Mouse (Mus musculus) limb, embryonic 11.5 days (tissue): Measurements from ENCODE around the gene Foxn3. TPM values are rescaled to one million over a fixed set of nuclear protein-coding genes. Genes with fewer than 3 reads are reported as not detected.
A peak's percentile ranks its signal among the peaks of the same experiment; 100 is the strongest.

Source experiments
- ATAC-seq: fragments of 200-750 bp; cut with Nextera tagmentation; 2 replicates; pipeline ENCODE4 v1.8.0; 2017; ENCODE audit warnings: low read depth; ENCODE audit not compliant: insufficient number of reproducible peaks, low FRiP score, low TSS enrichment
- DNase-seq: peaks from one replicate; pipeline ENCODE4 v3.0.0-alpha.2; 2015; ENCODE audit warnings: low spot score
- H3K27ac ChIP-seq: fragments of 300-500 bp; sonication (generic); replicated peaks from 2 replicates; pipeline ENCODE4 v1.5.1; 2014; ENCODE audit warnings: low read depth, mild to moderate bottlenecking, low read length
- H3K27me3 ChIP-seq: fragments of 300-500 bp; sonication (generic); 2 replicates; pipeline ENCODE4 v1.6.1; 2014; ENCODE audit warnings: mild to moderate bottlenecking, low read length, mixed read lengths; ENCODE audit not compliant: control insufficient read depth, insufficient read depth
- H3K36me3 ChIP-seq: fragments of 300-500 bp; sonication (generic); 2 replicates; pipeline ENCODE4 v1.6.1; 2014; ENCODE audit warnings: mild to moderate bottlenecking, low read length, moderate library complexity, mixed read lengths; ENCODE audit not compliant: control insufficient read depth, insufficient read depth
- H3K4me1 ChIP-seq: fragments of 300-500 bp; sonication (generic); 2 replicates; pipeline ENCODE4 v1.6.1; 2014; ENCODE audit warnings: low read length, mixed read lengths; ENCODE audit not compliant: control insufficient read depth, insufficient read depth
- H3K4me2 ChIP-seq: fragments of 300-500 bp; sonication (generic); 2 replicates; pipeline ENCODE4 v1.6.1; 2014; ENCODE audit warnings: low read depth, mild to moderate bottlenecking, moderate library complexity; ENCODE audit not compliant: severe bottlenecking
- H3K4me3 ChIP-seq: fragments of 300-500 bp; sonication (generic); 2 replicates; pipeline ENCODE4 v1.5.1; 2014; ENCODE audit warnings: low read depth, low read length
- H3K9ac ChIP-seq: fragments of 300-500 bp; sonication (generic); 2 replicates; pipeline ENCODE4 v1.6.1; 2014; ENCODE audit warnings: mild to moderate bottlenecking, low read length
- H3K9me3 ChIP-seq: fragments of 300-500 bp; sonication (generic); 2 replicates; pipeline ENCODE4 v1.6.1; 2016; ENCODE audit warnings: low read length; ENCODE audit not compliant: control insufficient read depth
- WGBS: fragments of 180-500 bp; shearing (Covaris S2); extraction: QIAGEN DNeasy Blood & Tissue Kit; methylation state at CpG from one replicate; pipeline ENCODE4 v1.1.7; 2014; 5-methylcytosine and 5-hydroxymethylcytosine counted together
- polyA plus RNA-seq: library from polyadenylated mRNA; unstranded; fragments of >200 nt; fragmentation: Nextera tagmentation; extraction: Ambion mirVana; gene quantifications from 2 replicates; pipeline ENCODE4 v1.2.1, GENCODE M21; 2014

The Foxn3 gene
- 95.2 and 95.6 TPM in 2 replicates for polyA plus RNA-seq

DNA sequence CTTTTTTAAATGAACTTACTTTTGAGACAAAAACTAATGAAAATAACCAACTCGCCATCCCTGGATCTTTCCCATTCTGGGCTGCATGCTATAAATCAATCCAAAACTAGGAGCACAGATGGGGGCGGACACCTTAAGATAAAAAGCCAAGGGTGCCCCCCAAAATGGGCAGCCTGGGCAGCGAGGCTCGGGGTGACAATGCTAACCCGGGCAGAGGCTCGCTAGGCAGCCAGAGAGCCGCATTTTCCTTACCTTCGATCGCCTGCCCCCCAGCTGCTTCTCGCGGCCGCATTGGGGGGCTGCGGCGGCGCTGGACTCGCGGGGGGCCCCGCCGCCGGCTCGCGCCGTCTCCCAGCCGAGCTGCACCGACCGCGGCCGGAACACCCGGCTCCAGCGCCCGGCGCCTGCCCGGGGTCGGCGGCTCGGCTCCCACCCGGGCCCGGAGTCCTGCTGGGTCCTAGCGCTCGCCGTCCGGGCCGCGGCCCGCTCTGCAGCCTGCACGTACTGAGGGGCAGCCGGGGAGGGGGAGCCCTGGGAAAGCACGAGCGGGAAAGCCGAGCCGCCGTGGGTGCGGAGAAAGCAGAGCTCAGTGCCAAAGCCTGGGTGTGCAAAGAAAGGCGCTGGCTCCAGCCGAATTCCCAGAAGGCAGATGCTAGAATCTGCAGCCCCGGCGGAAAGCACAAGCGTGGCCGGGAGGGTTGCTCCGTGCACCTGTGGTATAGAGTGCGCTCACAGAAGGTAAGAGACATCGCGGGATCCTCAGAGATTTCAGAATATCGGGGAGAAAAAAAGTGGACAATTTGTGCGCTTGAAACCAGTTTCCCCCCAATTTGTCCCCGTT lies at the start of gene Foxn3:
Foxn3 (minus strand) TSS at position 364 of the 841 bp plus-strand sequence.
- H3K27ac ChIP-seq: peak within 1 kb of the TSS; percentile 66
- peak; percentile 89 for DNase-seq
- WGBS: under 1% methylated on average over 66 of the region's 66 CpGs
- no peaks in the 10 kb centered on the region for H3K27me3 ChIP-seq
- peak within 1 kb of the TSS; percentile 82 for H3K9ac ChIP-seq
- peak; percentile 72 for ATAC-seq
- H3K36me3 ChIP-seq: no peaks in the 10 kb centered on the region
- H3K4me1 ChIP-seq: peaks cover 14% of the 10 kb centered on the region
- no peaks in the 10 kb centered on the region for H3K9me3 ChIP-seq
- H3K4me3 ChIP-seq: peak within 1 kb of the TSS; percentile 64
- H3K4me2 ChIP-seq: peak within 1 kb of the TSS; percentile 63

DNA sequence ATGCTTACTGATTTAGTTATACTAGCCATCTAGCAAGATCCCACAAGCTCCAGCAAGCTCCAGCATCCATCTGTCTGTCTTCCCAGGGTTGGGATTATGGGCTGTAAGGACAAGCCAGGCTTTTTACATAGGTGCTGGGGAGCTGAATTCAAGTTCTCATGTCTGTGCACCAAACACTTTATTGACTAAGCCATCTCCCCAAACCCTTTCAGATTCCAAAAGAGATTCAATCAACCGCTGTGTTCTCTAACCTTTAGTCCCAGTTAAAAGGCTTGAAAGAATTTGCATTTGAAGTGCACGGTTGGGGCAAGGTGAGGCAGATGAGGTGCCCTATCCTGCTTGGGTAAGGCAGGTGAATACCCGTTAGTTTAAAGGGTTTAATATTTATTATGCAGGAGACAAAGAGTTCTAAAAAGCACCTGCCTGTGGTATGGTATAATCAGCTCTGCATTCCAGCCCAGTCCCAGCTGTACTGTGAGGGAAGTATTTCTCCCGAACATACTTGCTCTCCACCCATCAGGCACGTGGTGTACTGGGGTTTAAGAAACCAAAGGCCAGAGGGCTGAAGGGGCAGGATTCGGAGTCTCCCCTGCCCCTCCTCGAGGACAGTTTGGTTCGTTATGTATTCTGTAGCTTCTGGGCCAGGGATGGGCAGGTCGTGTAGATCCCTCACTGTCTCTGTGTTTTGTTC lies 48.9 kb upstream of the Foxn3 start:
- DNase-seq (no peak), ATAC-seq (no peak)
- Histone ChIP-seq H3K9me3 (no peaks in the 10 kb centered on the region), H3K27me3 (no peaks in the 10 kb centered on the region), H3K4me3 (no peak overlapping the region), H3K4me1 (no peaks in the 10 kb centered on the region), H3K27ac (no peak overlapping the region), H3K9ac (no peak overlapping the region), H3K36me3 (no peaks in the 10 kb centered on the region), H3K4me2 (no peak overlapping the region)
- WGBS: 62% methylated on average over 9 of the region's 9 CpGs

DNA sequence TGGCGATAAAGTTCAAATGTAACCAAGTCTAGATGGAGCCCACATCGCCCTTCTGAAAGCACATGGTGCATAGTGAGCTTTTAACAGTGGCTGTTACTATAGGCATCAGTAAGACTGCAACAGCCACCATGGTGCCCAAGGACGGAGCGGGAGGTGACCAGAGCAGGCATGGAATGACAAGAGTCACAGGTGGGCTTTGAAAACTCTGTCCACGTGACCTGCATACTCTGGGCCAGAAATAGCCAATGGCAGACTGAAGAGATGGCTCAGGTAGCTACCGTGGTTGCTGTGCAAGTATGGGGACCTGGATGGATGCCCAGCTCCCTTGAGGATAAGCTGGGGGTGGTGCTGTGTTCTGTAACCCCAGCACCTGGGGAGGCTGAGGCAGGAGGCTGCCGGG lies 47.5 kb upstream of the Foxn3 start:
- Histone ChIP-seq H3K36me3 (no peaks in the 10 kb centered on the region), H3K4me2 (no peak overlapping the region), H3K27me3 (no peaks in the 10 kb centered on the region), H3K4me1 (no peaks in the 10 kb centered on the region), H3K9me3 (no peaks in the 10 kb centered on the region), H3K27ac (no peak overlapping the region), H3K9ac (no peak overlapping the region), H3K4me3 (no peak overlapping the region)
- ATAC-seq (no peak), DNase-seq (no peak)
- WGBS: 91% methylated on average over 7 of the region's 7 CpGs

DNA sequence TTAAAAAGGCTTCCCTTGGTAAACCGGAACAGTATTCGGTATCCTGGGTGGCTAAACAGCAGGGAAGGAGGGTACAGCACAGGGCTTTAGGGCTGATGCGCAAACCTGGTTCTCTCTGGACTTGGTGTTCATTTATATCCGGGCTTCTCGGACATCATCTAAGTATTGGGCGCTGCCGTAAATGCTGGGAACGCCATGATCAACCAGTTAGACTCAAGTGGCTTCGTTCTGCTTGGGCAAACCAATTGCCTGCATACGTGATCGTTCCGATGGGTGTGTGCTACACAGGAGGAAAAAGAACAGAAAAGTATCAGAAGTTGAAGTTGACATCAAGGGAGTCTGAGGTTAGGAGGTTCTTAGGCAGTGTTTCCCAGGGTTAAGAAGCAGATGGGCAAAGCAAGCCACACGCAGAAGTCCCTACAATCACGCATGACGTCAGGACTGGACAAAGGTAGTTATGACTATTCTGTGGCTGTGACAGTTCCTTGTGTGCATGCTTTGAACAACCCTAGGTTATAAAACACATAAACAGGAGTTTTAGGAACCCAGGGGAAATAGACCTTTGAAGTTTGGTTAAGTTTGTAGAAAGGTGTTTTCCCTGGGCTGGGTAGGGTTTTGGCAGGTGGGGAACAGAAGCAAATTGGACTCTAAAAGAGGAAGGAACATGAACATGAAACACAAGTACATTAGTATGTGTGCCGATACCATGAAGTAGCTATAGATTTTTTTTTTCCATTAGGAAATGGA lies 46.9 kb upstream of the Foxn3 start:
- Histone ChIP-seq H3K4me1 (no peaks in the 10 kb centered on the region), H3K27ac (no peak overlapping the region), H3K36me3 (no peaks in the 10 kb centered on the region), H3K9me3 (no peaks in the 10 kb centered on the region), H3K4me2 (no peak overlapping the region), H3K9ac (no peak overlapping the region), H3K4me3 (no peak overlapping the region), H3K27me3 (no peaks in the 10 kb centered on the region)
- WGBS: 94% methylated on average over 16 of the region's 16 CpGs
- ATAC-seq (no peak), DNase-seq (no peak)

DNA sequence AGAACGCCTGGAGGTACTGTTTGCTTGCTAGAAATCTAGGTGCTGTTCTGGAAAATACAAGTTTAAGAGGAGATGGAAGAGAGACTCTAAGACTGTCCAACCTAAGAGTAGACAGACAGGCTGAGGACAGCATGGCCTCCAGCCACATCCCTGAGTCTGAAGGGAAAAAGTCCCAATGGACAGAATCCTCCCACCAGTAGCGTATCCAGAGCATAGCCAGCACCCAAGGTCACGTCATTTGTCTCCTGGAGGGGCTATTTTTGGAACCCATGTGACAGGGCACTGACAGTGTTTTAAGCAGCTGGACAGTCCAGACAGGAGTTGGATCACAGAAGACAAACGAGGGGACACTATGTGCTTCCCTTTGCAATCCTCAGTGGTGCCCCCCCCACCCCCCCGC lies 46.3 kb upstream of the Foxn3 start:
- Histone ChIP-seq H3K4me2 (no peak overlapping the region), H3K27me3 (no peaks in the 10 kb centered on the region), H3K9me3 (no peaks in the 10 kb centered on the region), H3K9ac (no peak overlapping the region), H3K4me1 (no peaks in the 10 kb centered on the region), H3K27ac (no peak overlapping the region), H3K4me3 (no peak overlapping the region), H3K36me3 (no peaks in the 10 kb centered on the region)
- 89% methylated on average over 5 of the region's 5 CpGs for WGBS
- no peak for DNase-seq
- ATAC-seq: no peak

DNA sequence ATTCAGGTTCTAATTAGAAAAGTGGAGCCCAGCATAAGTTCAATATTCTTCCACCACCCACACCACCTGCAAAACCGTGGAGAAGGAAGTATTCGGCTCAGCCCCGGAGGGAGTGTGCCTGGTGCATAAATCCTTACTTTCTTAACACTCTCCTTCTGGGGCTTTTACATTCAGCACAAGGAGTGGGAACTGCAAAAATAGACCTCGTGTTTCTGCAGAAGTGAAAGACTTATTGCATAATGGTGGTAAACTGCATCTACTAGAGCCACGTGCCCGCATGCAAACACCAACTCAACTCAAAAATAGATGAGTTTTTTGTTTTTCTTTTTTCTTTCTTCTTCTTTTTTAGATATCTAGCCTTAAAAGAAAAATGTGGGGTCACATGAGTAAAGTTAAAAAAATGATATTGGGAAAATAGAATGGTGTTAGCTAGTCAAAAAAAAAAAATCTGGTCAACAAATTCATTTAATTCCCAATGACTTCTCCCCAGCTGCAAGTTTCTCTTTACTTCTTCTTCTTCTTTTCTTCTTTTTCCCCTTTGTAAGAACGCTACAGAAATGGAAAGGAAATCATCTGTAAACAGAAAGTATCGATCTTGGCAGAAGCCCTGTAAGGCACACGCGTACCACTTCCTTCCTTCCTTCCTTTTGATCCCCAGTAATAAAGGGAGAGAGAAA lies 45.0 kb upstream of the Foxn3 start:
- Histone ChIP-seq H3K27me3 (no peaks in the 10 kb centered on the region), H3K27ac (no peak overlapping the region), H3K4me2 (no peak overlapping the region), H3K9me3 (no peaks in the 10 kb centered on the region), H3K36me3 (no peaks in the 10 kb centered on the region), H3K4me3 (no peak overlapping the region), H3K9ac (no peak overlapping the region), H3K4me1 (peaks cover 5% of the 10 kb centered on the region)
- WGBS: 76% methylated on average over 10 of the region's 10 CpGs
- no peak for DNase-seq
- no peak for ATAC-seq

DNA sequence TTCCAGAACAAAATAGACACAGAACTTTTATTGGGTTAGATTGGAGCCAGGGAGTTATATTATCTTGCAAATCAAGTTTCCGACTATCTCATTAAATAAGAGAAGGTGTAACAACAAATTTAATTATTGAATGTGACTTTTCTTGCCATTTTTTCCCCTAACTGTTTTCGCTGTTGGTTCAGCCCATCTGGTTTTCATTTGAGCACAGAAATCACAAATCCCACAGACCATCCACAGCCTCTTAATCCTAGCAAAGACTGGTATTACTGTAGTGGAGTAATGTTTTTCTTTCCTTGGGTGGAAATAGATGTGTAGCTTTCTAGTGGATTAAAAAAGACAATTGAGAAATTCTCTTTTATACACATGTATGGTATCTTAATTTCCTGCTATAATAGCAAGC lies 40.0 kb upstream of the Foxn3 start:
- DNase-seq (no peak), ATAC-seq (no peak)
- Histone ChIP-seq H3K9me3 (no peaks in the 10 kb centered on the region), H3K27me3 (no peaks in the 10 kb centered on the region), H3K4me3 (no peak overlapping the region), H3K4me1 (peaks cover 9% of the 10 kb centered on the region), H3K4me2 (no peak overlapping the region), H3K36me3 (no peaks in the 10 kb centered on the region), H3K27ac (no peak overlapping the region), H3K9ac (no peak overlapping the region)
- 17% methylated on average over 2 of the region's 2 CpGs for WGBS

DNA sequence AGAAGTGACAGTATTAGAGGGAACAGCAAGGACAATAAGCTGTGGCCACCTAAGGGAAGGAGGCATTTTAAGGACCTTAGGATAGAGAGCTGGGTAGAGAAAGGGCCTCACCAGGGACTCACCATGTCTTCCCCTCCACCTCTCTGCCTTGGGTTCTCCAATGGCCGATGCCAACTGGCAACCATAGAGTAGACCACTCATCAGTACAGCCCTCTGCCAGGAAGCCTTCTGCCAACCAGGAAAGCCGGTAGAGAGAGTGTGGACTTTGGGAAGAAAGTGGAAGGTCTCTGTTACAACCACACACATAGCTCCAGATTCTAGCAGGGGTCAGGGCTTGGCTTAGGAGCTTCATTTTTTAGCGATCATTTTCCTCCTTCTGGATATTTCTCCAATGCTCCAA lies 38.5 kb upstream of the Foxn3 start:
- no peaks in the 10 kb centered on the region for H3K9me3 ChIP-seq
- H3K36me3 ChIP-seq: no peaks in the 10 kb centered on the region
- H3K4me3 ChIP-seq: no peak overlapping the region
- H3K9ac ChIP-seq: no peak overlapping the region
- H3K4me2 ChIP-seq: no peak overlapping the region
- no peak for ATAC-seq
- no peak overlapping the region for H3K27ac ChIP-seq
- peaks cover 9% of the 10 kb centered on the region for H3K4me1 ChIP-seq
- no peak for DNase-seq
- H3K27me3 ChIP-seq: no peaks in the 10 kb centered on the region
- 94% methylated on average over 3 of the region's 3 CpGs for WGBS
